Mouse (Mus musculus) hindbrain, postnatal 0 days (tissue): ENCODE data around the gene Pif1. TPM values are rescaled to one million over a fixed set of nuclear protein-coding genes. Genes with fewer than 3 reads are reported as not detected.
A peak's percentile ranks its signal among the peaks of the same experiment; 100 is the strongest.

Experiments used
- ATAC-seq: fragments of 200-750 bp; cut with Nextera tagmentation; 2 replicates; pipeline ENCODE4 v1.8.0; 2017; ENCODE audit warnings: mild to moderate bottlenecking, moderate TSS enrichment, moderate library complexity
- DNase-seq: peaks from one replicate; pipeline ENCODE4 v3.0.0-alpha.2; 2015; ENCODE audit warnings: low spot score
- H3K27ac ChIP-seq: fragments of 300-500 bp; sonication (generic); 2 replicates; pipeline ENCODE4 v1.5.1; 2014; ENCODE audit warnings: mild to moderate bottlenecking
- H3K27me3 ChIP-seq: fragments of 300-500 bp; sonication (generic); 2 replicates; pipeline ENCODE4 v1.6.1; 2014; ENCODE audit warnings: low read length, mixed read lengths; ENCODE audit not compliant: insufficient read depth
- H3K36me3 ChIP-seq: fragments of 300-500 bp; sonication (generic); 2 replicates; pipeline ENCODE4 v1.6.1; 2014; ENCODE audit warnings: low read length, mixed read lengths; ENCODE audit not compliant: insufficient read depth
- H3K4me1 ChIP-seq: fragments of 300-500 bp; sonication (generic); 2 replicates; pipeline ENCODE4 v1.6.1; 2014; ENCODE audit warnings: antibody characterized with exemption, low read length, mixed read lengths; ENCODE audit not compliant: insufficient read depth
- H3K4me2 ChIP-seq: fragments of 300-500 bp; sonication (generic); 2 replicates; pipeline ENCODE4 v1.6.1; 2014; ENCODE audit warnings: low read depth, mild to moderate bottlenecking, low read length, moderate library complexity, mixed read lengths
- H3K4me3 ChIP-seq: fragments of 300-500 bp; sonication (generic); 2 replicates; pipeline ENCODE4 v1.5.1; 2014; ENCODE audit warnings: low read length
- H3K9ac ChIP-seq: fragments of 300-500 bp; sonication (generic); replicated peaks from 2 replicates; pipeline ENCODE4 v1.6.1; 2014; ENCODE audit warnings: mild to moderate bottlenecking, low read length, moderate library complexity, mixed read lengths
- H3K9me3 ChIP-seq: fragments of 300-500 bp; sonication (generic); 2 replicates; pipeline ENCODE4 v1.6.1; 2016; ENCODE audit warnings: low read length, mixed read lengths
- CTCF ChIP-seq: IDR thresholded peaks from 2 replicates; pipeline ENCODE4 v1.5.1; 2016; ENCODE audit warnings: antibody characterized with exemption, control low read depth, low read depth
- WGBS: fragments of 180-500 bp; shearing (Covaris S2); extraction: QIAGEN DNeasy Blood & Tissue Kit; methylation state at CpG from one replicate; pipeline ENCODE4 v1.1.7; 2014; 5-methylcytosine and 5-hydroxymethylcytosine counted together
- polyA plus RNA-seq: library from polyadenylated mRNA; unstranded; fragments of >200 nt; fragmentation: Nextera tagmentation; extraction: Ambion mirVana; gene quantifications from 2 replicates; pipeline ENCODE4 v1.2.1, GENCODE M21; 2015
- total RNA-seq: library from RNA; depleted of rRNA; stranded (reverse); fragments of >200 nt; gene quantifications from 2 replicates; pipeline ENCODE4 v1.2.3, GENCODE M21; 2014

The Pif1 gene
- total and polyA plus RNA-seq, 2 experiments from 2014 or later: 2.4 to 15.2 TPM

DNA sequence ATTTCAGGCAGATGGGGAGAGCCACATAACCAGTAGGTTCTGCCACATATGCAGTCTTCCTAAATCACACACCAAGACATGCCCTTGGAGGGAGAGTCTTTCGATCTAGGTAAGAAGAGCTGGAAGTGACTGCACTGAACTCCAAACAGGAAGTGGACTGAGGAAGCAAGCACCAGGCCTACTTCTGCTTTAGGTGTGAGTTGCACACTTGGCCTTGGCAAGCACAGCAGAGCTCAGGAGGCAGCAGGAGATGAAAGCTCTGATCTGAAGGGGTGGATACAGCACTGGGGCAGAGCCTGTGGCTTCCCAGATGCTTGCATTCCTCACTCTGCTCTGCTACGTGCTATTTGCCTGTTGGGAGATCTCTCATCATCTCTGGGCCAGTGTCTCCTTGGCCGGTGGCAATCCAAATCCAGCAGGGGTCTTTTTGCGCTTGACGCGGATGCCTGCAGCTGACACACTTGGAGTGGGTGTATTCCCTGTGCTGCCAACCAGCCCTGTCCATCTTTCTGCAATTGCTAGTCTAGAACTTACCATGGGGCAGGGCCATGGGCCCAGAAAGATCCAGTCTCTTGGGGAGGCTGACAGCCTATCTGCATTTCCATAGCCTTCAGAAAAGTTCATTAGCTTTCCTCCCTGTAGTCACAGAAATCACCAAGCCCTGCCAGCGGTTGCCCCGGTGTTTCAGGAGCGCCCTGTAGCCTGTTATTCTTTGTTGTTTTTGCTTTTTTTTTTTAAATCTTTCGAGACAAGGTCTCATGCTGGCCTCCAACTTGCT lies 41.1 kb upstream of the Pif1 start:
- 42% methylated on average over 10 of the region's 10 CpGs for WGBS
- no peaks in the 10 kb centered on the region for H3K9me3 ChIP-seq
- H3K4me2 ChIP-seq: no peak overlapping the region
- H3K4me3 ChIP-seq: no peak overlapping the region
- no peaks in the 10 kb centered on the region for H3K27me3 ChIP-seq
- H3K9ac ChIP-seq: no peak overlapping the region
- no peak for TF ChIP-seq CTCF
- no peaks in the 10 kb centered on the region for H3K36me3 ChIP-seq
- peak; percentile 55; the same call in 1 of the 2 replicates for ATAC-seq
- peak; percentile 25 for DNase-seq
- H3K27ac ChIP-seq: peak overlapping the region; percentile 21; the same call in 1 of the 2 replicates
- H3K4me1 ChIP-seq: peaks cover 10% of the 10 kb centered on the region

- peak overlapping the region; percentile 21; the same call in 1 of the 2 replicates for H3K27ac ChIP-seq
- no peak overlapping the region for H3K4me3 ChIP-seq
- H3K9ac ChIP-seq: no peak overlapping the region
- no peak overlapping the region for H3K4me2 ChIP-seq
- no peaks in the 10 kb centered on the region for H3K27me3 ChIP-seq
- WGBS: 28% methylated on average over 4 of the region's 4 CpGs
- ATAC-seq (no peak), DNase-seq (no peak)
- no peaks in the 10 kb centered on the region for H3K36me3 ChIP-seq
- H3K4me1 ChIP-seq: peaks cover 12% of the 10 kb centered on the region
- no peak for TF ChIP-seq CTCF
- no peaks in the 10 kb centered on the region for H3K9me3 ChIP-seq
Measured at GRCm38 (mm10) chr9:65546413-65546695, 40.6 kb upstream of the Pif1 start.

DNA sequence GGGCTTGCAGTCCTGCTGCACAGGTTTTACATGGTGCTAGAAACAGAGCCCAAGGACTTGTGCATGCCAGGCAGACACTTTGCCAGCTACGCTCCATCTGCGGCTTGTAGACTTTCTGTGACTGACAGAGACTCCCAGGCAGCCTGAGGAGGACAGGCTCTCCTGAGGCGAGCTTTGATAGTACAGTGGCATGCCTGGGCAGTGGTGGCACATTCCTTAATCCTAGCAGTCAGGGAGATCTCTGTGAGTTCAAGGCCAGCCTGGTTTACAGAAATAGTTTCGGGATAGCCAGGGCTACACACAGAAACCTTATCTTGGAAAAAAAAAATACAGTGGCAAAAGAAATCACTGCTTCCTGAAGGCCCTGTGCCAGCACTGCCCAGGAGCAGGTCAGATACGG lies 39.8 kb upstream of the Pif1 start:
- Histone ChIP-seq H3K9me3 (no peaks in the 10 kb centered on the region), H3K27ac (no peak overlapping the region), H3K4me2 (no peak overlapping the region), H3K4me1 (peaks cover 15% of the 10 kb centered on the region), H3K4me3 (no peak overlapping the region), H3K27me3 (no peaks in the 10 kb centered on the region), H3K36me3 (no peaks in the 10 kb centered on the region), H3K9ac (no peak overlapping the region)
- DNase-seq (no peak), ATAC-seq (no peak)
- no peak for TF ChIP-seq CTCF
- WGBS: 73% methylated on average over 5 of the region's 5 CpGs

DNA sequence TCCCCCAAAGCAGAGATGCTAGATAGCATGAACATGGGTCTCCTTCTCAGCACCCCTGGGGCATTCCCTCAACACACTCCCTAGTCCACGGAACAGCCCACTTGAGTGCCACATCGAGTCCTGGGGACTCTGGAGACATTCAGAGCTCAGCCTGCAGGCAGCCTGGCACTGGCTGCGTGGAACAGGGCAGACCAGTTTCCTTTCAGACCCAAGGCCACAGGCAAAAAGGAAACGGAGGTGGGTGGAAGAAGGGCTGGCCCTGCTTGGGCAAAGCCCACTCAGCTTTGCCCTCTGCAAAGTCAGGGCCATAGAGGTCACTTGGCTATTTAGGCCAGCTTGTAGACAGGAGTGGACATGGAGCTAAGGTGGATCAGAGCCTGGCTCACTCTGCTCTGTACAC lies 39.1 kb upstream of the Pif1 start:
- ATAC-seq: no peak

GRCm38 (mm10) chr9:65548311-65548710 lies 38.6 kb upstream of the Pif1 start:
- Histone ChIP-seq H3K36me3 (no peaks in the 10 kb centered on the region), H3K9ac (no peak overlapping the region), H3K4me2 (no peak overlapping the region), H3K4me1 (peaks cover 15% of the 10 kb centered on the region), H3K4me3 (no peak overlapping the region), H3K27ac (no peak overlapping the region), H3K27me3 (no peaks in the 10 kb centered on the region), H3K9me3 (no peaks in the 10 kb centered on the region)
- TF ChIP-seq CTCF: no peak
- ATAC-seq: no peak
- peak; percentile 12 for DNase-seq
- 41% methylated on average over 8 of the region's 8 CpGs for WGBS

More for the DNA sequence above, 39.1 kb upstream of the Pif1 start:
- Histone ChIP-seq H3K4me1 (peaks cover 15% of the 10 kb centered on the region), H3K4me3 (no peak overlapping the region), H3K27ac (no peak overlapping the region), H3K9me3 (no peaks in the 10 kb centered on the region), H3K36me3 (no peaks in the 10 kb centered on the region), H3K9ac (no peak overlapping the region), H3K4me2 (no peak overlapping the region), H3K27me3 (no peaks in the 10 kb centered on the region)
- WGBS: 41% methylated on average over 4 of the region's 4 CpGs
- TF ChIP-seq CTCF: no peak
- no peak for DNase-seq

- Histone ChIP-seq H3K4me3 (no peak overlapping the region), H3K27me3 (no peaks in the 10 kb centered on the region), H3K9ac (no peak overlapping the region), H3K27ac (no peak overlapping the region), H3K4me1 (peaks cover 15% of the 10 kb centered on the region), H3K9me3 (no peaks in the 10 kb centered on the region), H3K36me3 (no peaks in the 10 kb centered on the region), H3K4me2 (no peak overlapping the region)
- WGBS: 52% methylated on average over 3 of the region's 3 CpGs
- TF ChIP-seq CTCF: no peak
- DNase-seq (peak; percentile 37), ATAC-seq (no peak)
Measured at GRCm38 (mm10) chr9:65549139-65549538, 37.8 kb upstream of the Pif1 start.

DNA sequence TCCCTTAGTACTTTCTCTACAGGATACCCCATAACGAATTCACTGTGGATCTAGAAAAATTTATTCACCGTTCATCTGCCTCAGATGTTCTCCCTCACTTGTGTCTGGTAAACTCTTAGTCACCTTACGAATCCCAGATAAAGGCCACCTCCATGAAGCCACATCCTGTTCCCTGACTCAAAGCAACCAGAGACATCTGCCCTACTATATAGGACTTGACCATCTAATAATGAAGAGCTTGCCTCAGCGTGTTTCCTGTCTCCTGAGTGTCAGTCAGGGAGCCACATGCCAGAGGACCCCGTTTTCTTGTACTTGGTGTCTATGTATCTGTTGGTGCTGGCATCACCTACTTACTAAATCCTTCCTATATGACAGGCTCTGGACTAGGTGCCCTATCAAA lies 37.3 kb upstream of the Pif1 start:
- Histone ChIP-seq H3K27ac (no peak overlapping the region), H3K4me2 (no peak overlapping the region), H3K9me3 (no peaks in the 10 kb centered on the region), H3K4me3 (no peak overlapping the region), H3K4me1 (peaks cover 15% of the 10 kb centered on the region), H3K27me3 (no peaks in the 10 kb centered on the region), H3K36me3 (no peaks in the 10 kb centered on the region), H3K9ac (no peak overlapping the region)
- WGBS: 80% methylated on average over 5 of the region's 5 CpGs
- DNase-seq: no peak
- TF ChIP-seq CTCF: no peak
- ATAC-seq: no peak
